Mouse (Mus musculus): Measurements from ENCODE around the gene Acan.

Gene Acan

DNA sequence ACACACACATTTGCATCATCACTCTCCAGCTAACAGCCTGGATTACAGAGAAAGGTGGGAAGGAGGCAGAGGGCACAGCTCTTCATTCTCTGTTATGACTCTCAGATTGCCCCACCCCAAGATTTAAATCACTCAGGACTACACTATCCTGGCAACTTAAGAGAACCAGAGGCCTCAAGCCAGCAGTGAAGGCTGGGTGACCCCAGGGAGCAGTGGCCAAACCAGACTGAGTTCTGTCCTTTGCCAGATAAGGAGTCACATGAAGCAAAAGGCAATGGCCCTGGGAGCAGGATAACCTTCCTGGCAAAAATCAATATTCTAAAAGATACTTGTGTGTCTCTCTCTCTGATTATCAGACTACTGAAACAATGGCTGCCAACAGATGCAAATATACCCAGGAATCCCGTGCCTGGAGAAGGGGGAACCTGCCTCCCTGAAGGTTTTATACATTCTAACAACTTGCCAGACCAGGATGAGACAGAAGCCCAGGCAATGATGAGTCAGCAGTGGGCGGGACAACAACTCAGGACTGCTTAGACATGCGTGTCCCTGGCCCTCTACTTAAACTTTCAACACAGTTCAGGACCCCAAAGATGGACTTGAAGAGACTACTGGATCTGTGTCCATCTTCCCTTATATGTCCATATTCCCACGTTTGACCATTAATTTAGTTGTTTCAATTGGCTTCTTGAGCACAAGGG, 86.8 kb downstream of the Acan start:
- DNase-seq (ENCODE audit: low read depth): peak; percentile 58

- peak; percentile 72 for DNase-seq (ENCODE audit: low read depth)
Observed at GRCm38 (mm10) chr7:79140897-79141296, 87.6 kb downstream of the Acan start.

DNA sequence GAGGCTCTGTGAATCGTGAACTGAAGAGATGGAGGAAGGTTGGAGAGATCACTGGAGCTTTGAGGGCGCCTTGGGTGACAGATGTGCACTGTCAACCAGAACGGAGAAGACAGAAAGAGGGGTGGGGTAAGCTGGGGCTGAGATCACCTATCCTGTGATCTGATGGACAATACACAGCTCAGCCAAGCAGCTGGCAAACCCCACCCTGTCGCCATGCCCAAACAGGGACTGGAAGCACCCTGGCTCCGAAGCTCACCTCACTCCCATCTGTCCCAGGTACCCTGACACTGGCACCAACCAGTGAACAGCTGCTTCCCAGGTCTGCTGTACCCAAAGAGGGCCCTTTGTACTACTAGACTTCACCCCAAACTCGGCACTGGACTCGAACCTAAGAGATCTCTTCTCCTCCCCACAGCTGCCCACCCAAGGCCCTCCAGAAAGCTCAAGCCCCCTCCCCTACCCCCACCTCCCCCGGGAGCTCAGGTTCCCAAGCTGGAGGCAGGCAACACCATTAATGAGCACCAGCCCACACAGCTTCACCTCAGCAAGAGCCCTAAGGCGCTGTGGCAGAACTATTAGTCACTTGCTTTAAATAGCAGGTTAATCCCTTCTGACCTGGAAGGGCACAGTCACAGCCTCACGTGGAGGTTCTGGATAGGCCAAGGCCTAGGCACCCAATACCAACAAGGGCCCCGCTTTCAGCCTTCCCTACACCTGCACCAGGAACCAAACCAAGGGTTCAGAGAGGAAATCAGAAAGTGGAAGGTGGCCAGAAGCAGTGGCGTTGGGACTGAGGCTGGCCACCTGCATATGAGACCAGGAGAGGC, 93.9 kb downstream of the Acan start:
- DNase-seq (ENCODE audit: low read depth): peak; percentile 24

GRCm38 (mm10) chr7:79147931-79148653, 94.8 kb downstream of the Acan start:
- no peak for DNase-seq (ENCODE audit: low read depth)

DNA sequence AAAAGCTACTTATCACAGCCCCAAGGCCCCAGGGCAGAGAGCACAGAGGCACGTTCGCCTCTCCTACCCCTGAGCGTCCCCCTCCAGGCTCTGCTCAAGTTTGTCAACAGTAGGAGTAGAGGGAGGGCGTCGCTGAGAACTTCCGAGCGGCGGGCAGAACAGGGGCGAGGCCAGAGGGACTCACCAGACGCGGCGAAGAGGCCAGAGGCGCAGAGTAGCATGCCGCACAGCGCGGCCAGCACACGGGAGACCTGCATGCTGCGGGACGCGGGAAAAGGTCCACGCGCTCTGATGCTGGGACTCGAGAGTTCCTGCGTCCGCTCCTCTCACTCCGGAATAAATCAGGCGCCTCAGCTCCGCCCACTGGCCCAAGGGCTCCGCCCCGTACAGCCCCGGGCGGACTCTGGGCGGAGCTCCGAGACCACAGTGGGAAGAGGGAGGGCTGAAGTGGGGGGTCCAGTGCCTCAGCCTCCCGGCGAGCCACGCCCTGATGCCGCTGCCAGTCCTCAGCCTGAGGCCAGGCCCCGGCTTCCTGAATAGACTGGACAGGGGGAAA, 95.5 kb downstream of the Acan start, which contains the start of gene Mfge8:
Gene Mfge8 (minus strand): TSS at position 350 of the 556 bp plus-strand sequence.
- peak; percentile 91 for DNase-seq (ENCODE audit: low read depth)

DNA sequence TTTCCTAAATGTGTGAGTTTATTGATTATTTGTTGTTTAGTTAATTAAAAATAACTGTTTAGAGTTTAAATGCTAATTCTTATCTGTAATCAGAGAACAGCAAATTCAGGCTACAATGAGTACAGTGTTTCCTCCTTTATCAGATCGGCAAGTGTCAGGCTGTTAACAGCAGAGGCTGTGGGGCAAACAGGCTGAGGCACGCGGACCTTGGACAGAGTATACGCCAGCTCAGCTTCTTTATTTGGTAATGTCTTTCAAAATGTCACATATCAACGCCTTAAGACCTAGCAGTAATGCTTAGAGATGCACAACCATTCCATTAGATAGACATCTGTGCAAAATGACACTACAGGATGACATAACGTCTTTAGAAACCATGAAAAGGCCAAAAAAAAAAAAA, 96.2 kb downstream of the Acan start:
- peak; percentile 81 for DNase-seq (ENCODE audit: low read depth)

DNA sequence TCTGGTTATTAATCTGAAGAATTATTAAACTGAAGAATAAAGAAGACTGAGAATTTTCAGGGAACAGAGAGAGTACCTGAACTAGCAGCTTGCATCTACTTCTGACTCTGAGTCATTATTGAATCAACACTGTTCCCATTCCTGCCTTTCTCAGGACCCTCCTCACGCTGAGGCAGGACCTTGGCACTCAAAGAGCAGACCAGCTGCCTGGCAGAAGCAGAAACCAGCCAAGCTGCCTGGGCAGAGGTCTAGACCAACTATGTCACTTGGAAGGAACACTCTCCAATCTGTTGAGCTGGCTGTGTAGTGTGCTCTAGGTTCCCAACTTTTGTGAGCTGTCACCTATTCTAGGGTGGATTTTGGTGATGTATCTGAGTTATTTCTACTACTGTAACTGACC, 106.1 kb downstream of the Acan start:
- no peak for DNase-seq (ENCODE audit: low read depth)

All from 416B (cell line).